Mouse (Mus musculus): ENCODE measurements around the gene Fndc7.
A peak's percentile ranks its signal among the peaks of the same experiment; 100 is the strongest.
"Not testable (repeated sequence)": the region's sequence is repeated elsewhere in the genome, so short reads cannot be mapped to it uniquely, and the experiment has no call there.

Fndc7 gene

GRCm38 (mm10) chr3:108855864-108856263, 33.9 kb downstream of the Fndc7 start:
- DNase-seq (ENCODE audit: low read depth, low spot score): no peak

DNA sequence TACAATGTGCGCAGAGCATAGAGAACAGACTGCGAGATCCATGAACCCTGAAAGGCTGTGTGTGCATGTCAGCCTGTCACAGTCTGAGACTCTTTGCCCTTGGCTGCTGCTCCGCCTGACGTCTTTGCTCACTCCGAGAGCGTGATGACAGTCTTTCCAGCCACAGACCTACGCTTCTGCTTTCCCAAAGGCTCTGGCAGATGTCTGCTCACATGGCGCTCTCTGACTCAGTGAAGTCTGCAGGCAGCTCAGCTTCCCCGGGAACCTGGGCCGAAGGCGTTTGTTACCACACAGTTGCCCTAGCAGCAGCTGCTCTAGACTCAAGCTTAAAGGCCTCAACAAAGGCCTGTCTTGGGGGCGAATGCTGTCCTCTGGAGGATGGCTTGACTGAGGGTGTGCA, 34.4 kb downstream of the Fndc7 start:
- DNase-seq (ENCODE audit: low read depth, low spot score): peak; percentile 28

GRCm38 (mm10) chr3:108853266-108853665, 36.5 kb downstream of the Fndc7 start:
- no peak for DNase-seq (ENCODE audit: low read depth, low spot score)

GRCm38 (mm10) chr3:108851996-108852697, 37.7 kb downstream of the Fndc7 start:
- no peak for DNase-seq (ENCODE audit: low read depth, low spot score)

GRCm38 (mm10) chr3:108851554-108851953, 38.3 kb downstream of the Fndc7 start:
- DNase-seq (ENCODE audit: low read depth, low spot score): no peak

DNA sequence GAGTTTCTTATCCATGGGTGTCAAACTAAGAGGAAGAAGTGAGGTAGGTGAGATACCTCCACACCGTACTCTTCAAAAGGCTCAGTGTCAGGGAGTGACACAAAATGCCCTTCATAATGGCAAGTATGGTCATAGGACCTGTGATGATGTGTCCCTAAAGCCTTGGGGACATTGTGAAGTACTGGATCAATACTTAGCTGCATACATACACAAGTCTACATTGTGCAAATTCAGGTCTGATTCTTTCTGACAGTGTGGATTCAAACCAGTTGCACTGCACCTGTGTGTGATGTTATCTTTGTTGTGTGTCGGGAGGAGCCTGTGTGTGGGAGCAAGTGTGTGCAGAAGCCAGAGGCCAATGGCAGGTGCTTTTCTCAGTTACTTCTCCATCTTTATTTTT, 38.7 kb downstream of the Fndc7 start:
- no peak for DNase-seq (ENCODE audit: low read depth, low spot score)

GRCm38 (mm10) chr3:108850506-108850905, 39.3 kb downstream of the Fndc7 start:
- DNase-seq (ENCODE audit: low read depth, low spot score): no peak

GRCm38 (mm10) chr3:108846616-108847015, 43.2 kb downstream of the Fndc7 start:
- no peak for DNase-seq (ENCODE audit: low read depth, low spot score)

DNA sequence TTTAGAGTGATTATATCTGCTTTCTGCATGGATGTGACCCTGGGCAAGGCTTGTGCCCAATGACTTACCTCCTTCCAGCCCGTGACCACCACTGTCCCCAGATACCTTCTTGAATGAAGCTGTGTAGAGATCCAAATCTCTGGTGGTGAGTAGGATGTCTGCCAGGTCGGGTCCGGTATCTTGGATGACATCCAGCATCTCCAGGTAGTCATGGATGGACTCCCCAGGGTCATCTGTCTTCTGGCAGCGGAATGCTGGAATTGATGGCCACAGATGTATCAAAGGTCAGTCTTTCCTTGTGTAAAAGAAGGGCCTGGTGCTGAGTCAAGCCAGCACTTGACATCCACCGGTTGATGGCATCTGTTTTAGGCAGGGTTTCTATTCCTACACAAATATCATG, 45.3 kb downstream of the Fndc7 start:
- no peak for DNase-seq (ENCODE audit: low read depth, low spot score)

GRCm38 (mm10) chr3:108844026-108844425, 45.8 kb downstream of the Fndc7 start:
- DNase-seq (ENCODE audit: low read depth, low spot score): no peak

DNA sequence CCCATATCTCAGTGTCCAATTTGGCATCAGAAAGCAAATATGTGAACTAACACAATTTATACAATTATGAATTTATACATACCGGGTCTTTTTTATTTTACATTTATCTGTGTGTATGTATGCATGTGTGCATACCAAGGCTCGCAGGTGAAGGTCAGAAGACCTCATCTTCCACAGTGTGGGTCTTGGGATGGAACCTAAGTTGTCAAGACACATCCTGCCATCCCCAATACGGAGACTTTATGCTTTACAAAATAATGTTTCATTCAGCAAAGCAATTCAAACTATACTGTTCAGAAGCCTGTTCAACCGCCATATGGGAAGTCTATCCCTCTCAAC, 49.1 kb downstream of the Fndc7 start:
- DNase-seq (ENCODE audit: low read depth, low spot score): no peak

DNA sequence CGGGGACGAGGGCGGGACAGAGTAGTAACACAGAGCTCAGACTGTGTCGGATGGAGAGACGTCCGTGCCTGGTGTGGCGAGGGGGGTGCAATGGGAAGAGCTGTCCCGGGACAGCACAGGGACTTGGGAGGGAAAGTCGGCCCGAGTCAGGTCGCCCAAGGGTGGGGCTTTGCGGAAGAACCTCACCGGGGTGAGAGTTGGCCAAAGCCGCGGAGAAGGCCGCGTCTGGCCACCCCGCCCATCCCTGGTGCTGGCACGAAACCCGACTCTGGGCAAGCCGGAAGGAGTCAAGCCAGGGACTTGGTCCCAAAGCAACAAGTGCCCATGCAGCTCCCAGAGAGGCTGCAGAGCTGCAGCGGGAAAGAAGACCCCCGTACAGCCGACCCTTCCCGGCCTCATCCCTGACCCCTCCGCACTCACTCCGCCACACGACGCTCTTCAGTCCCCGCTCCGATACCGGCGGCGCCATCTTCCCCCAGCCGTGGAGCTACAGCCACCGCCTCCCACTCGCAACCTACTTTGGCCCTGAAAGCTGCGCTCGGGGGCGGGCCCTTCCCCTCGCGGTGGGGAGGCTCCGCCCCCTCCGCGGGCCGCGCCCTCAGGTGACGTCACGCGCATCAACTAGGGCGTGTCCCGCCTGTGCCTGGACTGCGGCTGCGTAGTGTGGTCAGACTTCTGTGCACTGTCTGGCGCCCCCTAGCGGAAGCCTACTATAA, 49.6 kb downstream of the Fndc7 start, which contains the start of gene Stxbp3:
TSS of gene Stxbp3 (minus strand) at position 527 of the 716 bp plus-strand sequence.
- peak; percentile 96 for DNase-seq (ENCODE audit: low read depth, low spot score)

- no peak for DNase-seq (ENCODE audit: low read depth, low spot score)
These were observed 50.2 kb downstream of the Fndc7 start for GRCm38 (mm10) chr3:108839647-108839999.

DNA sequence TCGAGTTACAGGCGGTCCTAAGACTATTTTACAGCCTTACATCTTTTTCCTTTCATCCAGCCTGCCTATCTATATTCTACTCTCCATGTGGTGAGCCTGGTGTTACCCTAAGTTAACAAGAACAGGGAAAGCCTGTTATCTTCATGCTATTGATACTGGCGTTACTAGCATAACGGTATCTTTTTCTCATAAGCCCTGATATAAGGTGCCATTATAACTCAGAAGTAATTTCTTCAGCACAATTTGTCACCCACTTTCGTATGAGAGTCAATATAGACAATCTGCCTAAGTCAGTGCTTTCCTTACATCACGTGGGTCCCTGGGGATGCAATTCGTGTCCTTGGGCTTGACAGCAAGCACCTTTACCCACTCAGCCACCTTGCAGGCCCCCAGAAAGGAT, 50.8 kb downstream of the Fndc7 start:
- no peak for DNase-seq (ENCODE audit: low read depth, low spot score)

- DNase-seq (ENCODE audit: low read depth, low spot score): no peak
These were observed 52.9 kb downstream of the Fndc7 start for GRCm38 (mm10) chr3:108836931-108837330.

GRCm38 (mm10) chr3:108833717-108834116, 56.1 kb downstream of the Fndc7 start:
- not testable (repeated sequence) for DNase-seq (ENCODE audit: low read depth, low spot score)

DNA sequence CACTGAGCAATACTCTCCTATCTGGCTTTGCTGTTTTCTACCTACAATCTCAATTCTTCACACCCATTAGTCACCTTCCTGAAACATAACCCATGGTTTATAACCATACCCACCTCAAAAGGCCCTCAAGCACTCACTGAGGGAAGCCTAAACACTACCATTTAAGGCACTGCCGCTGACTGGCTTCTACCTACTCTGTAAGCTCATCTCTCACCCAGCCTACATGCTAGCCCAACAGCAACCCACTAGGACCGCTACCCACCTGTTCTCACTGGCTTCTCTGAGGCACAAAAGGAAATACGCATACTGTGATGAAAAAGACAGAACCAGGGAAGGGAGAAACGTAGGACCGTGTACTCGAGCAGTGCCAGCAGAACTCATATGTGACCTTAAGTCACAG, 58.1 kb downstream of the Fndc7 start:
- no peak for DNase-seq (ENCODE audit: low read depth, low spot score)

- DNase-seq (ENCODE audit: low read depth, low spot score): peak; percentile 14
These were observed 59.3 kb downstream of the Fndc7 start for GRCm38 (mm10) chr3:108830493-108830892.

GRCm38 (mm10) chr3:108815631-108816030, 74.2 kb downstream of the Fndc7 start:
- no peak for DNase-seq (ENCODE audit: low read depth, low spot score)

DNA sequence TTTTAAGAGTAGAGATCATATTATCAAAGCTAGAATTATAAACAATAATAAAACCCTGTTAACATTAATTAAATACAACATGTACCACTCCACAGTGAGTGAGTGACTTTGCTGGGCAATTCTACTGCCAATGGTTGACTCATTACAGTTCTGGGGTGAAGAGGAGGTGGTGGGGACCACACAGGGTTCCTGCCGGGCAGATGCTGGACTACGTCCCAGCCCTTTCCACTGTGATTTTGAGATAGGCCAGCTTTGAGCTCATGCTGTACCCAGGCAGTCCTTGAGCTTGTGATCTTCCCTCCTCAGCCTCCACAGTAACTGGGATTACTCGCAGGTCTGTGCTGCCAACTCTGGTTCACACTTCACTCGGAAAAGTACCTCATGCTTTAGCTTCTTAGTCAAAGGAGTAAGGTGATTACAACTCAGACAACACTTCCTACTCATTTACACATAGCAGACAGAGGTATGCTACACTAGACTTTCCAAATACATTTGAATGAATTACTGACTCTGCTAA, 79.0 kb downstream of the Fndc7 start:
- DNase-seq (ENCODE audit: low read depth, low spot score): no peak

GRCm38 (mm10) chr3:108805622-108806021, 84.2 kb downstream of the Fndc7 start:
- no peak for DNase-seq (ENCODE audit: low read depth, low spot score)

Data from ES-CJ7 (cell line).